Mouse (Mus musculus): ENCODE measurements around the gene Zfp513.

GRCm38 (mm10) chr5:31179766-31180630 is 22.1 kb downstream of the Zfp513 start, which contains the start of the genes Gm29609 and Gtf3c2:
- TF ChIP-seq CTCF (IDR thresholded peaks at IDR 0.05; ENCODE audit: low read depth, low read length), result no peak
- peak; percentile 73 for TF ChIP-seq POLR2A (IDR thresholded peaks at IDR 0.05; ENCODE audit: extremely low read depth, insufficient read depth, low read length)
